Comparison of ENCODE assay signal across 18 mouse cellular contexts in genomic region chr5:142243069-142243468, GRCm38 (mm10).
"Had no signal": no experiment of that assay in that cellular context is flagged by ENCODE, and none has a peak within 500 bp of the region (broad histone marks: within the 10 kb centered on the region; RNA-seq: fewer than 3 reads in every experiment).

No protein-coding gene starts in this region.

- ATAC-seq: liver, postnatal 0 days; lung, postnatal 0 days; midbrain, embryonic 16.5 days had no signal

- H3K27ac ChIP-seq: lung, embryonic 15.5 days; macrophage; midbrain, embryonic 12.5 days; neural tube, embryonic 12.5 days; stomach, embryonic 15.5 days; stomach, postnatal 0 days had no signal

- H3K9me3 ChIP-seq: neural tube, embryonic 12.5 days; stomach, embryonic 15.5 days had no signal

- H3K4me2 ChIP-seq: lung, embryonic 15.5 days; midbrain, embryonic 12.5 days; neural tube, embryonic 12.5 days; stomach, embryonic 15.5 days had no signal

- H3K4me1 ChIP-seq: lung, embryonic 15.5 days; megakaryocyte, embryonic 14.5 days; midbrain, embryonic 12.5 days; neural tube, embryonic 12.5 days; stomach, embryonic 15.5 days had no signal

- H3K9ac ChIP-seq: liver, postnatal 0 days; lung, embryonic 15.5 days; midbrain, embryonic 12.5 days; neural tube, embryonic 12.5 days; stomach, embryonic 15.5 days had no signal

- H3K27me3 ChIP-seq: lung, embryonic 15.5 days; megakaryocyte, embryonic 14.5 days; midbrain, embryonic 12.5 days; neural tube, embryonic 12.5 days; stomach, embryonic 15.5 days had no signal

- H3K4me3 ChIP-seq: lung, embryonic 15.5 days; megakaryocyte, embryonic 14.5 days; midbrain, embryonic 12.5 days; neural tube, embryonic 12.5 days; stomach, embryonic 15.5 days had no signal

- DNase-seq: liver, postnatal 0 days; lung, adult 2 months; lung, postnatal 14 days; lung, postnatal 36 days; midbrain, embryonic 14.5 days; right cerebral cortex, postnatal 14 days; thymus, adult 2 months; thymus, postnatal 25 days; thymus, postnatal 4 days had no signal

- H3K36me3 ChIP-seq: lung, embryonic 15.5 days; midbrain, embryonic 12.5 days; neural tube, embryonic 12.5 days; stomach, embryonic 15.5 days had no signal
